Mouse (Mus musculus) CH12.LX (cell line): ENCODE measurements around the gene Nfatc2. TPM values are rescaled to one million over a fixed set of nuclear protein-coding genes. Genes with fewer than 3 reads are reported as not detected.

Source experiments
- DNase-seq: peaks from one replicate; pipeline ENCODE4 v3.0.0-alpha.2; 2013; ENCODE audit errors: extremely low read depth
- H3K27ac ChIP-seq: 2 replicates; pipeline ENCODE4 v1.5.1; 2012; ENCODE audit warnings: low read depth, mild to moderate bottlenecking, control low read depth, moderate library complexity; ENCODE audit not compliant: insufficient read depth
- H3K27me3 ChIP-seq: replicated peaks from 2 replicates; pipeline ENCODE3; 2012; ENCODE audit warnings: inconsistent platforms
- H3K36me3 ChIP-seq, 2 experiments: replicated peaks in 1 of 2; 2 replicates each; pipeline versions ENCODE3 to v1.6.1; 2012; ENCODE audit warnings: inconsistent platforms in 1 of 2, low read length in 1 of 2, mild to moderate bottlenecking in 1 of 2, mixed read lengths in 1 of 2, moderate library complexity in 1 of 2; ENCODE audit not compliant: control insufficient read depth in 1 of 2, insufficient read depth in 1 of 2
- H3K4me1 ChIP-seq, 2 experiments: 2 replicates each; pipeline ENCODE4 v1.6.1; 2012; ENCODE audit warnings: inconsistent platforms in 1 of 2, moderate library complexity in 1 of 2; ENCODE audit not compliant: insufficient read depth in 2 of 2, control insufficient read depth in 1 of 2
- H3K4me2 ChIP-seq: 2 replicates; pipeline ENCODE4 v1.6.1; 2012; ENCODE audit warnings: low read depth, mild to moderate bottlenecking, control low read depth; ENCODE audit not compliant: poor library complexity, insufficient read depth, severe bottlenecking
- H3K4me3 ChIP-seq, 3 experiments: fragments of 150-350 bp in 1 of 3; sonication (generic) in 1 of 3; replicated peaks in 1 of 3; 2 replicates each; pipeline versions ENCODE3 to v1.5.1; 2011 to 2012; ENCODE audit warnings: low read depth in 2 of 3, low read length in 2 of 3, mild to moderate bottlenecking in 2 of 3, moderate library complexity in 2 of 3, control low read depth in 1 of 3, improper control_type of control experiment in 1 of 3, inconsistent platforms in 1 of 3, mixed read lengths in 1 of 3; ENCODE audit not compliant: poor library complexity in 1 of 3
- H3K79me2 ChIP-seq: replicated peaks from 2 replicates; pipeline ENCODE4 v1.6.1; 2012; ENCODE audit warnings: mild to moderate bottlenecking, moderate library complexity; ENCODE audit not compliant: control insufficient read depth, poor library complexity, insufficient read depth, severe bottlenecking; ENCODE audit errors: extremely low read depth
- H3K9ac ChIP-seq: 2 replicates; pipeline ENCODE4 v1.6.1; 2012; ENCODE audit warnings: low read depth, mild to moderate bottlenecking, control low read depth, moderate library complexity; ENCODE audit not compliant: insufficient read depth
- H3K9me3 ChIP-seq: replicated peaks from 2 replicates; pipeline ENCODE3; 2012; ENCODE audit warnings: low read length, inconsistent platforms, mixed read lengths
- BHLHE40 ChIP-seq: IDR thresholded peaks from 2 replicates; pipeline ENCODE4 v1.6.1; 2011; ENCODE audit warnings: mild to moderate bottlenecking, low read depth, low read length, improper control_type of control experiment
- CHD1 ChIP-seq: IDR thresholded peaks from 2 replicates; pipeline ENCODE4 v1.6.1; 2012; ENCODE audit warnings: low read depth, low read length, improper control_type of control experiment, inconsistent platforms
- CHD2 ChIP-seq: IDR thresholded peaks from 2 replicates; pipeline ENCODE4 v1.6.1; 2011; ENCODE audit warnings: low read length, improper control_type of control experiment
- CTCF ChIP-seq, 2 experiments: IDR thresholded peaks in 1 of 2; conservative IDR thresholded peaks in 1 of 2; 2 replicates each; pipeline ENCODE4 v1.5.1; 2011 to 2012; ENCODE audit warnings: low read depth in 2 of 2, low read length in 2 of 2, improper control_type of control experiment in 1 of 2, inconsistent platforms in 1 of 2, mild to moderate bottlenecking in 1 of 2, moderate library complexity in 1 of 2
- ELF1 ChIP-seq: IDR thresholded peaks from 2 replicates; pipeline ENCODE4 v1.6.1; 2014; ENCODE audit warnings: low read depth, mild to moderate bottlenecking, inconsistent platforms, low read length, improper control_type of control experiment
- EP300 ChIP-seq: IDR thresholded peaks from 2 replicates; pipeline ENCODE4 v1.6.1; 2011; ENCODE audit warnings: low read length, improper control_type of control experiment
- ETS1 ChIP-seq: conservative IDR thresholded peaks from 2 replicates; pipeline ENCODE4 v1.6.1; 2012; ENCODE audit warnings: low read depth, mild to moderate bottlenecking, inconsistent platforms, low read length, improper control_type of control experiment, moderate library complexity
- GABPA ChIP-seq: IDR thresholded peaks from 2 replicates; pipeline ENCODE4 v1.6.1; 2012; ENCODE audit warnings: low read depth, low read length, improper control_type of control experiment, inconsistent platforms; ENCODE audit not compliant: insufficient replicate concordance
- JUND ChIP-seq: conservative IDR thresholded peaks from 2 replicates; pipeline ENCODE4 v1.6.1; 2011; ENCODE audit warnings: low read depth, low read length, improper control_type of control experiment
- KAT2A ChIP-seq: IDR thresholded peaks from 2 replicates; pipeline ENCODE4 v1.6.1; 2012; ENCODE audit warnings: low read length, improper control_type of control experiment, inconsistent platforms; ENCODE audit not compliant: insufficient replicate concordance
- MAFK ChIP-seq: IDR thresholded peaks from 2 replicates; pipeline ENCODE4 v1.6.1; 2011; ENCODE audit warnings: low read length, improper control_type of control experiment; ENCODE audit not compliant: insufficient replicate concordance
- MEF2A ChIP-seq: IDR thresholded peaks from 2 replicates; pipeline ENCODE4 v1.6.1; 2014; ENCODE audit warnings: low read depth, mild to moderate bottlenecking, inconsistent platforms, low read length, improper control_type of control experiment, borderline replicate concordance
- MXI1 ChIP-seq: IDR thresholded peaks from 2 replicates; pipeline ENCODE4 v1.6.1; 2011; ENCODE audit warnings: mild to moderate bottlenecking, low read depth, low read length, improper control_type of control experiment
- MYC ChIP-seq: IDR thresholded peaks from 2 replicates; pipeline ENCODE4 v1.6.1; 2011; ENCODE audit warnings: low read depth, mild to moderate bottlenecking, improper control_type of control experiment, low read length
- NELFE ChIP-seq: IDR thresholded peaks from 2 replicates; pipeline ENCODE4 v1.6.1; 2011; ENCODE audit warnings: low read depth, low read length, improper control_type of control experiment
- NRF1 ChIP-seq: IDR thresholded peaks from 2 replicates; pipeline ENCODE4 v1.6.1; 2014; ENCODE audit warnings: low read depth, mild to moderate bottlenecking, inconsistent platforms, low read length, improper control_type of control experiment, moderate library complexity
- PAX5 ChIP-seq: IDR thresholded peaks from 2 replicates; pipeline ENCODE4 v1.6.1; 2012; ENCODE audit warnings: low read length, inconsistent platforms, mixed read lengths
- POLR2AphosphoS2 ChIP-seq: IDR thresholded peaks from 2 replicates; pipeline ENCODE4 v1.6.1; 2011; ENCODE audit warnings: low read depth, low read length, improper control_type of control experiment
- RAD21 ChIP-seq: IDR thresholded peaks from 2 replicates; pipeline ENCODE4 v1.6.1; 2011; ENCODE audit warnings: low read depth, mild to moderate bottlenecking, low read length, improper control_type of control experiment, moderate library complexity
- RCOR1 ChIP-seq: conservative IDR thresholded peaks from 2 replicates; pipeline ENCODE4 v1.6.1; 2012; ENCODE audit warnings: low read depth, mild to moderate bottlenecking, inconsistent platforms, low read length, improper control_type of control experiment
- SMC3 ChIP-seq: IDR thresholded peaks from 2 replicates; pipeline ENCODE4 v1.6.1; 2011; ENCODE audit warnings: low read depth, low read length, improper control_type of control experiment
- UBTF ChIP-seq: IDR thresholded peaks from 2 replicates; pipeline ENCODE4 v1.6.1; 2012; ENCODE audit warnings: low read depth, mild to moderate bottlenecking, inconsistent platforms, low read length, improper control_type of control experiment, moderate library complexity
- USF1 ChIP-seq: IDR thresholded peaks from 2 replicates; pipeline ENCODE4 v1.6.1; 2014; ENCODE audit warnings: low read depth, mild to moderate bottlenecking, inconsistent platforms, low read length, improper control_type of control experiment
- USF2 ChIP-seq: conservative IDR thresholded peaks from 2 replicates; pipeline ENCODE4 v1.6.1; 2011; ENCODE audit warnings: low read depth, low read length, improper control_type of control experiment
- ZC3H11A ChIP-seq: IDR thresholded peaks from 2 replicates; pipeline ENCODE4 v1.6.1; 2012; ENCODE audit warnings: low read depth, mild to moderate bottlenecking, inconsistent platforms, low read length, improper control_type of control experiment
- ZMIZ1 ChIP-seq: IDR thresholded peaks from 2 replicates; pipeline ENCODE4 v1.6.1; 2012; ENCODE audit warnings: low read depth, mild to moderate bottlenecking, inconsistent platforms, low read length, improper control_type of control experiment
- dilution Hi-C: fragments of 300-500 bp; cut with MboI; formaldehyde crosslinking; loops from 2 replicates; pipeline ENCODE4 v1.14.3; 2020; ENCODE audit warnings: low sequenced_read_pairs; ENCODE audit not compliant: extremely low pct_unique_long_range_greater_than_20kb, extremely low pct_ligation_motif_present
- in situ Hi-C: fragments of 300-500 bp; cut with MboI; formaldehyde crosslinking; loops from 3 replicates; pipeline ENCODE4 v1.14.3; 2019; ENCODE audit warnings: low sequenced_read_pairs, low pct_ligation_motif_present, low pct_unique_long_range_greater_than_20kb, mixed read lengths
- polyA plus RNA-seq: library from polyadenylated mRNA; unstranded; fragments of >175 nt; gene quantifications from 2 replicates; pipeline ENCODE4 v1.2.1, GENCODE M21; 2012; ENCODE audit warnings: low read depth; ENCODE audit not compliant: insufficient read length
- total RNA-seq, 2 experiments: library from RNA; depleted of rRNA; stranded (reverse); fragments of 300-350 nt in 1 of 2; fragments of >200 nt in 1 of 2; gene quantifications; 2 replicates each; pipeline ENCODE4 v1.2.3; 2012 to 2014

Nfatc2 gene
- total and polyA plus RNA-seq, 3 experiments: 1.8 to 4.8 (median 3.6) TPM

DNA sequence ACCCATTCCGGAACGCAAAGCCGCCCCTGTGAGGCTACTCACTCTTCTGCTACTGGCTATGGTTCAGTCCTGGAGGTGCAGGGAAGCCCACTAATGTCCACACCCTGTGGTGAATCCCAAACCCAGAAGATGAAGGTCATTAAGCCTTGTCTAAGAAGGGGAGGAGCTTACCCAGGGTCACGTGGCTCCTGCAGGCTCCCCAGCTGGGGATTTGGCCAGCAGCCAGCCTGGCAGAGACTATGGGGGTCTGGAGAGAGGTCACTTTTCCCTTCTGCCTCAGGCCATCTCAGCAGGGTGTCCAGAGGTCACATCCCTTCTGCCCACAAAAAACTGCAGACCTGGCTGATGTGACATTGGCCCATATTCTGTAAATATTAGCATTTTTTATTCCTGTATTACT is 153.9 kb downstream of the Nfatc2 start:
- in situ Hi-C loops (loop anchor here (5.0 to 10.0 kb wide), 2 partner anchors 195 to 333 kb away; no protein-coding TSS in a partner anchor), dilution Hi-C loops (no loop called here)
- TF ChIP-seq KAT2A (no peak), USF1 (no peak), NRF1 (no peak), MXI1 (no peak), RCOR1 (no peak), UBTF (no peak), MYC (no peak), ZMIZ1 (no peak), EP300 (no peak), BHLHE40 (no peak), USF2 (no peak), ELF1 (no peak), NELFE (no peak), SMC3 (no peak), CHD1 (no peak), ZC3H11A (no peak), JUND (no peak)

DNA sequence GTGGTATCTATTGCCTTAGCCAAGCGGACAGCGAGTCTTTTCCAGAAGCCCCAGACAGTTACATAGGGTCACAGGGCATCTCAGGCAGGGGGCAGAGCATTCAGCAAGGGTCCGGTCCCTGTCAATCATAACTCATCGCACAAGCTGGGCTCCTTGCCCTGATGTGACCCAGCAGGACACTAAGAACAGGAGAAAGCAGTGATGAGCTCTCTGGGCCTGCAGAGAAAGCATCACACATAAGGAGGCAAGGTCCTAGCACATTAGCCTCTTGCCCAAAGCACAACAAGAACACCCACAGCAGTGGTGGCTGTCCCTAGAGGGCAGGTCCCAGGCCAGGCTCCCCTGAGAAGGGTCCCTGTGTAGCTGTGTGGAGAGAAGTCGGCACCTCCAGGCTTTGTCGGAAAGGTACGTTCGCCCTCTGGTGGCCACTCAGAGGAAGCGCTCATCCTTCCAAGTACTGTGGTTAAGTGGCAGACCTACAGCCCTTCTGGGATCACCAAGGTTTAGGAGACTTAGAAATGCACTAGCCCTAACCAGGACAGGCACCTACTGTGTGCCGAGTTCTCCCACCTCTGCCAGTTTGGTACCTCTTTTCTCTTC is 156.1 kb downstream of the Nfatc2 start:
- Histone ChIP-seq H3K4me1 (peaks cover 2 to 20% of the 10 kb centered on the region in 2 experiments; a peak in 2 of 4 replicates), H3K79me2 (no peaks in the 10 kb centered on the region), H3K4me3 (no peak overlapping the region), H3K9ac (no peak overlapping the region), H3K9me3 (peaks cover 27% of the 10 kb centered on the region), H3K27me3 (peaks cover 39% of the 10 kb centered on the region), H3K27ac (no peak overlapping the region), H3K4me2 (no peak overlapping the region), H3K36me3 (no peaks in the 10 kb centered on the region)
- no peak for TF ChIP-seq ZMIZ1
- TF ChIP-seq UBTF: no peak
- no peak for TF ChIP-seq ETS1
- no peak for TF ChIP-seq MYC
- TF ChIP-seq MAFK: no peak
- no peak for TF ChIP-seq CHD2
- no peak for TF ChIP-seq JUND
- TF ChIP-seq CTCF (conservative IDR thresholded peaks at IDR 0.05 in 1 of 2, IDR thresholded peaks at IDR 0.05 in 1 of 2; ENCODE audit: low read depth in 2 of 2, low read length in 2 of 2): peak; percentile 84 to 95
- no peak for TF ChIP-seq PAX5
- TF ChIP-seq USF2: no peak
- TF ChIP-seq NELFE: peak; percentile 18; the same call in 1 of the 2 replicates
- TF ChIP-seq ELF1: no peak
- no peak for TF ChIP-seq MEF2A
- TF ChIP-seq MXI1: no peak
- TF ChIP-seq BHLHE40: no peak
- TF ChIP-seq CHD1: no peak
- TF ChIP-seq EP300: no peak
- no peak for TF ChIP-seq POLR2AphosphoS2
- TF ChIP-seq ZC3H11A: peak; percentile 74
- TF ChIP-seq NRF1: no peak
- no peak for TF ChIP-seq GABPA
- no peak for TF ChIP-seq KAT2A
- peak; percentile 95 for TF ChIP-seq RAD21
- peak; percentile 98 for TF ChIP-seq SMC3
- dilution Hi-C loops (no loop called here), in situ Hi-C loops (loop anchor here (5.0 to 10.0 kb wide), 2 partner anchors 193 to 331 kb away; no protein-coding TSS in a partner anchor)
- peak; percentile 68 for DNase-seq

More for the DNA sequence above, 153.9 kb downstream of the Nfatc2 start:
- no peak overlapping the region for H3K27ac ChIP-seq
- no peaks in the 10 kb centered on the region for H3K36me3 ChIP-seq
- H3K4me3 ChIP-seq: no peak overlapping the region
- H3K4me2 ChIP-seq: no peak overlapping the region
- no peak for DNase-seq
- no peaks in the 10 kb centered on the region for H3K79me2 ChIP-seq
- H3K27me3 ChIP-seq: peaks cover 44% of the 10 kb centered on the region
- peaks cover 2 to 15% of the 10 kb centered on the region in 2 experiments; a peak in 2 of 4 replicates for H3K4me1 ChIP-seq
- no peak overlapping the region for H3K9ac ChIP-seq
- H3K9me3 ChIP-seq: peaks cover 4% of the 10 kb centered on the region
